Mouse (Mus musculus) thymus, adult 2 months (tissue): ENCODE data around the gene Gm3045.

ENCODE experiments used
- CTCF ChIP-seq: fragments of 200-500 bp; IDR thresholded peaks from 2 replicates; pipeline ENCODE4 v1.5.1; 2012; ENCODE audit warnings: mild to moderate bottlenecking, control low read depth, low read length, moderate library complexity, borderline replicate concordance; ENCODE audit not compliant: control insufficient read depth, poor library complexity, insufficient read depth; ENCODE audit errors: extremely low read depth
- POLR2A ChIP-seq: fragments of 200-500 bp; IDR thresholded peaks from 2 replicates; pipeline ENCODE4 v1.6.1; 2012; ENCODE audit warnings: mild to moderate bottlenecking, low read length, control low read depth, moderate library complexity; ENCODE audit not compliant: control insufficient read depth, poor library complexity, insufficient read depth; ENCODE audit errors: extremely low read depth

DNA sequence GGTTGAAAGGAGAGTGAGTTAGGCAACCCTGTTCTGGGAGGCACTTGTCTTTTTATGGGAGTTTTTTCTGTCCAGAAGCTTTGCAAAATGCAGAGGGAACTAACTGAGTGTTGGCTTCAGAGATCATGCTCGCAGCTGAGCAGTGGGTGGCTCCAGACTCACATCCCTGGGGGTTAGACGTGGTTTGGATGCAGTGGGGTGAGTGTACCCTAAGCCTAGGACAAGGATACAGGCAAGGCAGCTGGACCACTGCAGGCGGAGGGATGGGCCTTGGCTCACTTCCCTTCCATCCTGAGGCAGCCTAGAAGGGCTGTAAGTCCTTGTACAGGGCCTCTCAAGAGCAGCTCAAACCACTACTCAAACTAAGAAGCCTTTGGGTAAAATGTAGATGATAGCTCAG, 43.0 kb upstream of the Gm3045 start:
- TF ChIP-seq CTCF (no peak), POLR2A (no peak)
